In genomic region chr3:145923874-145924577, GRCm38 (mm10) we compare ENCODE assay signal across 8 mouse cellular contexts. TPM values are rescaled to one million over a fixed set of nuclear protein-coding genes. Genes with fewer than 3 reads are reported as not detected.
DNase-seq lines count a peak whose midpoint lies in the region; ATAC-seq and TF ChIP-seq lines count a peak whose summit lies in the region.

No protein-coding gene starts in this region.

- WGBS in forebrain, embryonic 12.5 days, result under 1% methylated on average over 58 of the region's 58 CpGs
- WGBS in heart, postnatal 0 days, result under 1% methylated on average over 58 of the region's 58 CpGs
- WGBS in liver, embryonic 16.5 days (ENCODE audit: insufficient replicate concordance), result under 1% methylated on average over 56 of the region's 58 CpGs
- under 1% methylated on average over 58 of the region's 58 CpGs for WGBS in neural tube, embryonic 13.5 days

- TF ChIP-seq CTCF in E14TG2a.4 (conservative IDR thresholded peaks at IDR 0.05; ENCODE audit: low read length), result no peak
- no peak for TF ChIP-seq CTCF in heart, postnatal 0 days (IDR thresholded peaks at IDR 0.05; ENCODE audit: low read depth)
- TF ChIP-seq CTCF in testis, adult 2 months (IDR thresholded peaks at IDR 0.05; ENCODE audit: control insufficient read depth, insufficient read depth, insufficient replicate concordance, low read depth, low read length), result no peak

- TF ChIP-seq POLR2A in testis, adult 2 months (IDR thresholded peaks at IDR 0.05; ENCODE audit: control insufficient read depth, low read depth, low read length), result peak; percentile 76

- peak; percentile 100 for ATAC-seq in forebrain, embryonic 12.5 days (ENCODE audit: low FRiP score)
- ATAC-seq in heart, postnatal 0 days (ENCODE audit: insufficient read depth, low read depth), result peak; percentile 99
- peak; percentile 98 for ATAC-seq in liver, embryonic 16.5 days (ENCODE audit: low read depth)
- ATAC-seq in neural tube, embryonic 13.5 days (ENCODE audit: low read depth), result peak; percentile 100

- H3K4me1 ChIP-seq in E14TG2a.4 (replicated peaks; ENCODE audit: low read depth, low read length), result peaks cover 45% of the 10 kb centered on the region
- peaks cover 12% of the 10 kb centered on the region for H3K4me1 ChIP-seq in forebrain, embryonic 12.5 days
- peaks cover 18% of the 10 kb centered on the region for H3K4me1 ChIP-seq in heart, postnatal 0 days (ENCODE audit: control insufficient read depth, insufficient read depth)
- peaks cover 15% of the 10 kb centered on the region for H3K4me1 ChIP-seq in liver, embryonic 16.5 days (ENCODE audit: control insufficient read depth, low read depth, low read length)
- peaks cover 17% of the 10 kb centered on the region for H3K4me1 ChIP-seq in neural tube, embryonic 13.5 days (replicated peaks)
- no peaks in the 10 kb centered on the region; the same call in 1 of the 2 replicates for H3K4me1 ChIP-seq in testis, adult 2 months (ENCODE audit: control insufficient read depth, insufficient read depth, low read length)

- H3K9ac ChIP-seq in forebrain, embryonic 12.5 days, result peak overlapping the region; percentile 85
- H3K9ac ChIP-seq in heart, postnatal 0 days (replicated peaks; ENCODE audit: low read depth, low read length), result peak overlapping the region; percentile 89
- peak overlapping the region; percentile 95 for H3K9ac ChIP-seq in liver, embryonic 16.5 days (ENCODE audit: low read depth, low read length)
- H3K9ac ChIP-seq in neural tube, embryonic 13.5 days, result peak overlapping the region; percentile 87

- H3K4me3 ChIP-seq in E14TG2a.4 (replicated peaks; ENCODE audit: low read length), result peak overlapping the region; percentile 97
- H3K4me3 ChIP-seq in forebrain, embryonic 12.5 days (replicated peaks), result peak overlapping the region; percentile 83
- peak overlapping the region; percentile 70 for H3K4me3 ChIP-seq in heart, postnatal 0 days (ENCODE audit: low read depth, low read length)
- H3K4me3 ChIP-seq in liver, embryonic 16.5 days (ENCODE audit: low read depth, low read length), result peak overlapping the region; percentile 95
- peak overlapping the region; percentile 89 for H3K4me3 ChIP-seq in neural tube, embryonic 13.5 days
- peak overlapping the region; percentile 99 for H3K4me3 ChIP-seq in testis, adult 2 months (ENCODE audit: control insufficient read depth, low read depth, low read length)

- no peaks in the 10 kb centered on the region for H3K27me3 ChIP-seq in E14TG2a.4 (ENCODE audit: insufficient read depth, low read length)
- H3K27me3 ChIP-seq in forebrain, embryonic 12.5 days, result peaks cover 4% of the 10 kb centered on the region; the same call in 1 of the 2 replicates
- H3K27me3 ChIP-seq in heart, postnatal 0 days (ENCODE audit: control insufficient read depth, insufficient read depth, low read length), result no peaks in the 10 kb centered on the region
- H3K27me3 ChIP-seq in liver, embryonic 16.5 days (ENCODE audit: control insufficient read depth, insufficient read depth, low read depth, low read length), result no peaks in the 10 kb centered on the region
- H3K27me3 ChIP-seq in neural tube, embryonic 13.5 days, result no peaks in the 10 kb centered on the region
- H3K27me3 ChIP-seq in testis, adult 2 months (ENCODE audit: control insufficient read depth, insufficient read depth, low read length), result no peaks in the 10 kb centered on the region

- H3K9me3 ChIP-seq in E14TG2a.4 (ENCODE audit: low read length), result peaks cover 14% of the 10 kb centered on the region
- no peaks in the 10 kb centered on the region for H3K9me3 ChIP-seq in forebrain, embryonic 12.5 days
- H3K9me3 ChIP-seq in heart, postnatal 0 days (replicated peaks; ENCODE audit: control insufficient read depth, low read length), result no peaks in the 10 kb centered on the region
- no peaks in the 10 kb centered on the region for H3K9me3 ChIP-seq in liver, embryonic 16.5 days (replicated peaks; ENCODE audit: control insufficient read depth, low read length)
- no peaks in the 10 kb centered on the region for H3K9me3 ChIP-seq in neural tube, embryonic 13.5 days

- peaks cover 23% of the 10 kb centered on the region for H3K36me3 ChIP-seq in E14TG2a.4 (ENCODE audit: insufficient read depth, low read length)
- H3K36me3 ChIP-seq in forebrain, embryonic 12.5 days (replicated peaks), result peaks cover 6% of the 10 kb centered on the region
- peaks cover 12% of the 10 kb centered on the region for H3K36me3 ChIP-seq in heart, postnatal 0 days (replicated peaks; ENCODE audit: control insufficient read depth, insufficient read depth, low read length)
- no peaks in the 10 kb centered on the region; the same call in 1 of the 2 replicates for H3K36me3 ChIP-seq in liver, embryonic 16.5 days (ENCODE audit: control insufficient read depth, insufficient read depth)
- H3K36me3 ChIP-seq in neural tube, embryonic 13.5 days, result 0 out of 2 replicates have a peak, but pooled peaks cover 7% of the 10 kb centered on the region
- H3K36me3 ChIP-seq in testis, adult 2 months (ENCODE audit: control insufficient read depth, insufficient read depth, low read length), result no peaks in the 10 kb centered on the region

- H3K4me2 ChIP-seq in forebrain, embryonic 12.5 days, result peak overlapping the region; percentile 75
- peak overlapping the region; percentile 79 for H3K4me2 ChIP-seq in heart, postnatal 0 days (ENCODE audit: low read depth, low read length)
- H3K4me2 ChIP-seq in liver, embryonic 16.5 days (ENCODE audit: low read depth, low read length), result peak overlapping the region; percentile 92
- H3K4me2 ChIP-seq in neural tube, embryonic 13.5 days, result peak overlapping the region; percentile 76

- H3K27ac ChIP-seq in forebrain, embryonic 12.5 days, result peak overlapping the region; percentile 94
- H3K27ac ChIP-seq in heart, postnatal 0 days (ENCODE audit: low read depth), result peak overlapping the region; percentile 92
- H3K27ac ChIP-seq in liver, embryonic 16.5 days (ENCODE audit: low read length), result peak overlapping the region; percentile 96
- peak overlapping the region; percentile 94 for H3K27ac ChIP-seq in neural tube, embryonic 13.5 days (replicated peaks)
- H3K27ac ChIP-seq in testis, adult 2 months (ENCODE audit: control insufficient read depth, insufficient read depth, low read depth, low read length), result peak overlapping the region; percentile 94

- TF ChIP-seq EP300 in heart, postnatal 0 days (IDR thresholded peaks at IDR 0.05; ENCODE audit: low read depth), result no peak

- peak; percentile 99 for DNase-seq in c-Kit-positive CD71-positive TER-119-positive erythroid progenitor cells, embryonic 14.5 days (ENCODE audit: low spot score)
- peak; percentile 100 for DNase-seq in heart, postnatal 0 days (ENCODE audit: low spot score)
- DNase-seq in kidney, postnatal 4 days, result peak; percentile 99 to 100

RNA-seq across cellular contexts. Expression of gene Bcl10, which starts 1.4 kb away (rescaled TPM):
- polyA plus RNA-seq in forebrain, embryonic 12.5 days (2016; fragmentation: Nextera tagmentation; extraction: Ambion mirVana), result 50.7 and 50.8 TPM in 2 replicates
- 16.1 and 48.3 TPM in 2 replicates for total RNA-seq in heart, postnatal 0 days (2014; rRNA removed; ENCODE audit: low replicate concordance)
- polyA plus RNA-seq in heart, postnatal 0 days (2015; fragmentation: Nextera tagmentation; extraction: Ambion mirVana), result 32.7 and 35.1 TPM in 2 replicates
- polyA plus RNA-seq in liver, embryonic 16.5 days (2015; fragmentation: Nextera tagmentation; extraction: Ambion mirVana), result 20.3 and 21.5 TPM in 2 replicates
- 40.7 and 48.9 TPM in 2 replicates for polyA plus RNA-seq in neural tube, embryonic 13.5 days (2015; fragmentation: Nextera tagmentation; extraction: Ambion mirVana)
- 4.6 and 4.7 TPM in 2 replicates for polyA plus RNA-seq in testis, adult 2 months (2012; rRNA removed)

RNA-seq across cellular contexts. Expression of gene 2410004B18Rik, which starts 13.8 kb away (rescaled TPM):
- polyA plus RNA-seq in forebrain, embryonic 12.5 days (2016; fragmentation: Nextera tagmentation; extraction: Ambion mirVana), result 63.0 and 64.4 TPM in 2 replicates
- total RNA-seq in heart, postnatal 0 days (2014; rRNA removed; ENCODE audit: low replicate concordance), result 9.1 and 12.3 TPM in 2 replicates
- polyA plus RNA-seq in heart, postnatal 0 days (2015; fragmentation: Nextera tagmentation; extraction: Ambion mirVana), result 35.9 and 37.6 TPM in 2 replicates
- polyA plus RNA-seq in liver, embryonic 16.5 days (2015; fragmentation: Nextera tagmentation; extraction: Ambion mirVana), result 10.4 and 11.1 TPM in 2 replicates
- 69.0 and 80.3 TPM in 2 replicates for polyA plus RNA-seq in neural tube, embryonic 13.5 days (2015; fragmentation: Nextera tagmentation; extraction: Ambion mirVana)
- polyA plus RNA-seq in testis, adult 2 months (2012; rRNA removed), result 12.1 and 13.0 TPM in 2 replicates

Comparison
In these comparisons a context has a peak if more than half of its experiments do, and no peak if none do; other contexts are left out.
1. Peak in every context shown above with its lines: DNase-seq, ATAC-seq, H3K4me3 ChIP-seq and H3K27ac ChIP-seq.